Mouse (Mus musculus): ENCODE results near the gene Hoxc11. TPM values are rescaled to one million over a fixed set of nuclear protein-coding genes. Genes with fewer than 3 reads are reported as not detected.

Gene Hoxc11
- polyA plus RNA-seq (2015; fragmentation: Nextera tagmentation; extraction: Ambion mirVana) = 1.5 and 1.7 TPM in 2 replicates

DNA sequence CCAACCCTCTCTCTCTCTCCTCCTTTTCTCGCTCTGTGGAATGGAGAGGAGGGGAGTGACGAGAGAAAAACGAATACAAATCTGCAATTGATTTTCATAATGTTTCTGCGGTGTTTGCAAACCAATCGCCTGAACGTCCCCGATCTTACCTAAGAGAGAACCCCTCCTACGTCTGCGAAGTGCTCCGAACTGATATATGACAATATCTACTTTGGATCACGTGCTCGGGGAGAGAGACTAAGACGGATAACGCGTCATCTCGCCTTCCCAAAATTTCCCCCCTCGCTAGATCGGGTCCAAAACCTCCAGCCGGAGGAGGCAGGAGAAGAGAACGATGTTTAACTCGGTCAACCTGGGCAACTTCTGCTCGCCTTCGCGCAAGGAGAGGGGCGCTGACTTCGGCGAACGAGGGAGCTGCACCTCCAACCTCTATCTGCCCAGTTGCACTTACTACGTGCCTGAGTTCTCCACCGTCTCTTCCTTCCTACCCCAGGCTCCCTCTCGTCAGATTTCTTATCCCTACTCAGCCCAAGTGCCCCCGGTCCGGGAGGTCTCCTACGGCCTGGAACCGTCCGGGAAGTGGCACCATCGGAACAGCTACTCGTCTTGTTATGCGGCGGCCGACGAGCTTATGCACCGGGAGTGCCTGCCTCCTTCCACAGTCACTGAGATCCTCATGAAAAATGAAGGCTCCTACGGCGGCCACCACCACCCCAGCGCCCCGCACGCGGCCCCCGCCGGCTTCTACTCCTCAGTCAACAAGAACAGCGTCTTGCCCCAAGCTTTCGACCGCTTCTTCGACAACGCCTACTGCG, at the start of gene Hoxc11:
TSS of gene Hoxc11 (plus strand) at position 236 of the 815 bp plus-strand sequence.
- H3K4me2 ChIP-seq = peak within 1 kb of the TSS; percentile 43
- H3K27me3 ChIP-seq = peaks cover 81% of the 10 kb centered on the region
- no peak for ATAC-seq (ENCODE audit: insufficient number of reproducible peaks, low FRiP score, low TSS enrichment, low read depth)
- peaks cover 19% of the 10 kb centered on the region for H3K4me1 ChIP-seq
- H3K9ac ChIP-seq = peak within 1 kb of the TSS; percentile 33
- H3K4me3 ChIP-seq = peak within 1 kb of the TSS; percentile 45
- H3K27ac ChIP-seq = peak within 1 kb of the TSS; percentile 57
- WGBS = under 1% methylated on average over 56 of the region's 57 CpGs
- H3K36me3 ChIP-seq = no peaks in the 10 kb centered on the region
- no peaks in the 10 kb centered on the region for H3K9me3 ChIP-seq

DNA sequence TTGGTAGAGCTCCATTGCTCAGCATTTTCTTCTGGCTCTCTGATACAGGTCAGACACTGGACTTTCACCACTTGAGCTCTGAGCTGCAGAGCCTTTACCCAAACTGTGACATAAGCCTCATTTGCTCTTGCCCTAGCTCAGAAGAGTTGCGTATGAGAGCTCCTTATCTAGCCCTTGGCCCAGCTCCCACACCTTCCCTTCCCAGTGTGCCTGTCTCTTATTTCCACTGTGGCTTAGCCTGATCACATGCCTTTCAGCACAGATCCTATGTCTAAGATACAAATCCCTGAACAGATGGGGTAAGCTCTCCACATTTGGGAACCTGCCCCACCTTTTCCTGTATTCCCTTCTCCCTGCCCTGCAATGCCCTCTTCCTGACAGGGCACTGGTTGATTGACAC, 49.3 kb upstream of the Hoxc11 start:
- ATAC-seq (ENCODE audit: insufficient number of reproducible peaks, low FRiP score, low TSS enrichment, low read depth) = no peak
- no peaks in the 10 kb centered on the region for H3K36me3 ChIP-seq
- H3K4me1 ChIP-seq = no peaks in the 10 kb centered on the region; the same call in 1 of the 2 replicates
- H3K4me2 ChIP-seq = no peak overlapping the region
- 73% methylated on average over 1 of the region's 1 CpGs for WGBS
- H3K27me3 ChIP-seq = peaks cover 72% of the 10 kb centered on the region
- H3K4me3 ChIP-seq = no peak overlapping the region
- no peak overlapping the region for H3K9ac ChIP-seq
- no peaks in the 10 kb centered on the region for H3K9me3 ChIP-seq
- no peak overlapping the region for H3K27ac ChIP-seq

DNA sequence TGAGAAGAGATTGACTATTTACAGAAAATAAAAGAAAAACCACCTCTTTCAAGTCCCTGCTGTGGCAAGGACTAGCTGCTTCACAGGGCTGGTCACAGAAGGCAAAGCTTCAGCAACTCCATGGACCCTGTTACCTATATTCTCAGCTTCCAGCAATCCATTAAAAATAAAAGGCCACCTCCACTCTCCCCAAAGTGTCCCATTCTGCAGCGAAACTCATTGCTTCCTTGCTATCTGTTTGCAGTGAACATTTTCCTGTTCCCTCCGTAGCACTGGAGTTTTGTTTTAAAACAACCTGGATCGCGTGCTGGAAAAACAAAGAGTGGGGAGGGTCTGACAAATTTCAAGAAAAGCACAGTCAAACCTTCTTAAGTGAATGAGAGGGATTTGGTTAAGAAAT, 44.7 kb upstream of the Hoxc11 start:
- ATAC-seq (ENCODE audit: insufficient number of reproducible peaks, low FRiP score, low TSS enrichment, low read depth) = no peak
- Histone ChIP-seq H3K4me3 (no peak overlapping the region), H3K27me3 (peaks cover 88% of the 10 kb centered on the region), H3K27ac (no peak overlapping the region), H3K9me3 (no peaks in the 10 kb centered on the region), H3K36me3 (no peaks in the 10 kb centered on the region), H3K4me1 (no peaks in the 10 kb centered on the region; the same call in 1 of the 2 replicates), H3K9ac (no peak overlapping the region), H3K4me2 (no peak overlapping the region)
- WGBS = 1% methylated on average over 4 of the region's 4 CpGs

DNA sequence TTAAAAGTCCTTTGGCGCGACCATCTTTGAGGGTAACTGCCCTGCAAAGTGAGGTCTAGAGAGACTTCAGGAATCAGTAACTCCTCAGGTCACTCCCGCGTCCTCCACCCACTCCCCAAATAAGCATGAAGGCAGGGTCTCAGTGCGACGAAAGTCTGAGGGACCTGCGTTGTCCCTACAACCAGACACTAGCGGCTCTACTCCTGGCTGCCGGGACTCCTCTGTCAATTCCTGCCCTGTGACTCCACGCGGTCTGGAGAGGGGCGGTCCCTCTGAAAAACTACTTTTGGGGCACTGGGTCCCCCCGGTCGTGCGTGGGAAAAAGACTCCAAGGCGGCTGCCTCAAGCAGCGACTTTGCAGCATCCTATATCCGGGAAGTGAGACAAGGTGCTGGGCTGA, 44.2 kb upstream of the Hoxc11 start:
- H3K36me3 ChIP-seq = no peaks in the 10 kb centered on the region
- H3K9ac ChIP-seq = no peak overlapping the region
- H3K4me1 ChIP-seq = no peaks in the 10 kb centered on the region; the same call in 1 of the 2 replicates
- peak overlapping the region; percentile 13; the same call in 1 of the 2 replicates for H3K4me2 ChIP-seq
- H3K27ac ChIP-seq = no peak overlapping the region
- peaks cover 89% of the 10 kb centered on the region for H3K27me3 ChIP-seq
- ATAC-seq (ENCODE audit: insufficient number of reproducible peaks, low FRiP score, low TSS enrichment, low read depth) = no peak
- H3K9me3 ChIP-seq = no peaks in the 10 kb centered on the region
- peak overlapping the region; percentile 4; the same call in 1 of the 2 replicates for H3K4me3 ChIP-seq
- 1% methylated on average over 18 of the region's 18 CpGs for WGBS

DNA sequence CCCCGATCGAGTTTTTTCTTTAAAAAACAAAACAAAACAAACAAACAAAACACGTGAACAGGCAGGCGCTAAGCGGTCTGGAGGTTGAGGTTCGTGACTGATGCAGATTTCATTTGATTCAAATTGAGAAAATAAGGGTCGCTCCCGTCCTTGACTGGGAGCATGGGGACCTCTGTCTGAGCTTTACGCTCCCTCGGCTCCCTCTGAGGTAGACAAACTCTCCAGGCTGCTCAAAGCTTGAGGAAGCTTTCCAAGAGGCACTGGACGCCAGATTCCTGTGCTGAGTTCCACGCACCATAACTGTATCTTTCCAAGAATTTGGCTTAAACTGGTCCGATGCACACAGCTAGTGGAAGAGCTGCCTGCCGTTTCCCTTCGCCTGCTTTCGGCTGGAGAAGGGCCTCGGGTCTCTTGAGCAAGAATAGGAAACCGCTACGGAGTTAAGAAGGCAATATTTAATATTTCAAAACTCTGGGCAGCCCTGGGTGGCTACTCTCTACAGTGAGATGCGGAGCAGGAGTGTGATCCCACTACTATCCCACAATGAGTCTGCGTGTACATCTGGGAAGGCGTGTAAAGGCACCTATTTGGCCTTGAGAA, 43.6 kb upstream of the Hoxc11 start:
- no peaks in the 10 kb centered on the region for H3K36me3 ChIP-seq
- H3K9me3 ChIP-seq = no peaks in the 10 kb centered on the region
- H3K4me2 ChIP-seq = peak overlapping the region; percentile 13; the same call in 1 of the 2 replicates
- 0 out of 2 replicates have a peak overlapping the region, but pooled peaks have one; percentile 4 for H3K4me3 ChIP-seq
- WGBS = 4% methylated on average over 22 of the region's 22 CpGs
- H3K4me1 ChIP-seq = no peaks in the 10 kb centered on the region; the same call in 1 of the 2 replicates
- peaks cover 86% of the 10 kb centered on the region for H3K27me3 ChIP-seq
- ATAC-seq (ENCODE audit: insufficient number of reproducible peaks, low FRiP score, low TSS enrichment, low read depth) = no peak
- H3K27ac ChIP-seq = no peak overlapping the region
- no peak overlapping the region for H3K9ac ChIP-seq

DNA sequence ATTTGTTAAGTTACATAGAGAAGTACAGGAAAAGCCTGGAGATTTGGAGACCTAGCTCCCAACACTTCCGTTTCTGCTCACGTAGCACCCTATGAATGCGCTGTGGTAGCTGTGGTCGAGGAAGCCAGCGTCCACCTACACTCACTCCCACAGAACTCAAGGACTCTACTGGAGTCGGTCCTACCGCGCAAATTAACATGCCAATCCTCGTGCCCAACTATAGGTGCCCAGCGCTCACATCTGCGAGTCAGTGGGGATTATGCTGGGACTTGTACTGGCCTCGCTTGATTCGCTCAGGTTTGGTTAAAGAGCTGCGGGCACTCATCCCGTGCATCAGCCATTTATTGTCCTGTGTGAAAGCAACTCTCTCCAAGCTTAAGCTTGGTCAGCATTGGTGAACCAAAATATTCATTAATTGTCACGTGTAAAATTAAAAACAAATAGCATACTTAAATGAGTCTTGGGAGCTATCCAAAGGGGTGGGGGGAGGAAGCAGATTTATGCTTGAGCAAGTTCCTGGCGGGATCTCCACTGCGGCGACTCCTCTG, 41.1 kb upstream of the Hoxc11 start:
- no peak overlapping the region for H3K9ac ChIP-seq
- H3K4me1 ChIP-seq = no peaks in the 10 kb centered on the region; the same call in 1 of the 2 replicates
- H3K4me3 ChIP-seq = no peak overlapping the region
- no peak overlapping the region for H3K4me2 ChIP-seq
- H3K27ac ChIP-seq = no peak overlapping the region
- no peaks in the 10 kb centered on the region for H3K9me3 ChIP-seq
- WGBS = under 1% methylated on average over 19 of the region's 19 CpGs
- no peaks in the 10 kb centered on the region for H3K36me3 ChIP-seq
- ATAC-seq (ENCODE audit: insufficient number of reproducible peaks, low FRiP score, low TSS enrichment, low read depth) = no peak
- peaks cover 89% of the 10 kb centered on the region for H3K27me3 ChIP-seq

DNA sequence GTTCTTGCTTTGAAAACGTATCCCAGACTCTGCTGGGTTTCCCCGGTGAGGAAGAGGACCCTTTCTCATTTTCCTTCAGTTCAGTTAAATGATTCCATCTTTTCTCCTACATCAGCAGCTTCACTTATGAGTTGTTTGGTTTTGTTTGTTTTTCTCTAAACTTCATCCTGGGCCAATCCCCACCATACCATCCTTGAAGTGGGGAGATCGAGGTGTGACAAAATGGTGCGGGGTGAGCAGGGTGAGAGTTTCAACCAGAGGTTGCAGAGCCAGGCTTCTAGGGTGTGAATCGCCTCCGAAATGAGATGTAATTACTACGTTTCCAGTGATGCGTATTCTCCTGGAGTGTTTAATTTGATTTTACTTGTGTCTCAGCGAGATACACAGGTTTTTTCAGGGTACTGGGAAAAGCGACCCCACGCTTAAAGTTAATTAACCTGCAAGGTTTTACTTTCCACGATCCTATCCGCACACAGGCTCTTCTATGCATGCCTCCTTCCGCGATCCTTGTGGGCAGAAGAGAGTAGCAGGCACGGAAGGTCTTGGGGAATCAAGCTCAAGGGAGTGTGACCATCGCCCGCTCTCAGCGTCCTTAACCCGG, 36.2 kb upstream of the Hoxc11 start:
- H3K36me3 ChIP-seq = no peaks in the 10 kb centered on the region
- H3K4me2 ChIP-seq = no peak overlapping the region
- no peaks in the 10 kb centered on the region for H3K9me3 ChIP-seq
- no peak overlapping the region for H3K4me3 ChIP-seq
- H3K27me3 ChIP-seq = peaks cover 92% of the 10 kb centered on the region
- H3K9ac ChIP-seq = no peak overlapping the region
- H3K27ac ChIP-seq = no peak overlapping the region
- peaks cover 16% of the 10 kb centered on the region for H3K4me1 ChIP-seq
- ATAC-seq (ENCODE audit: insufficient number of reproducible peaks, low FRiP score, low TSS enrichment, low read depth) = no peak
- 8% methylated on average over 20 of the region's 20 CpGs for WGBS

DNA sequence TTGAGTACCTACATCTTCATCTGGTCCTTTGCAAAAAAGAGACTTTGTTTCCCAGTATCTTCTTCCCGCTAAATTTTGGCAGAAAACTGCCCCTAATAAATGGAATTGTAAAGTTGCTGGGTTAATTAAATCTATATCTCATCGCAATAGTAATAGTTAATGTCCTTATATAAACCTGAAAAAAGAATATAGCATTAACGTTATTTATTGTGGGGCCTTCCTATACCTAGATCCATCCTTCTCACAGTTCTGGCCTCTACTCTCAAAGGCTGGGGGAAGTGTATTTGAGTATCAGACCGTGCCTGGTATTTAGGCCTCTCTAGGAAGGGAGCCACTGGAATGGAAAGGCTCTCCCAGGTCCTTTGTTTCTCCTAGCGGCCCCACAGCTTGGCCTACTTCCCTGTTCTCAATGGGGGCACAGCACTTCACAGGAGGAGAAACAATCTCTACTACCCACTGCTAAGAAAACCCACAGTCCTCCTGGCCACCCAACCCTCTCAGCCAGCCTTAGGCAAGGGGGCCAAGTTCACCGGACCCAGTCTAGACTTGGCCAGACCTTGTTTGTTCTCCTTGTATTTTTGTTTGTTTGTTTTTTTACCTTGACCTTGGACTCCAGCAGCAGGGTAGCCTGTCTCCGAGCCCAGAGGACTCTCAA, 35.5 kb upstream of the Hoxc11 start:
- H3K27me3 ChIP-seq = peaks cover 93% of the 10 kb centered on the region
- no peak for ATAC-seq (ENCODE audit: insufficient number of reproducible peaks, low FRiP score, low TSS enrichment, low read depth)
- no peak overlapping the region for H3K9ac ChIP-seq
- 9% methylated on average over 7 of the region's 7 CpGs for WGBS
- peaks cover 16% of the 10 kb centered on the region for H3K4me1 ChIP-seq
- no peak overlapping the region for H3K4me3 ChIP-seq
- no peaks in the 10 kb centered on the region for H3K36me3 ChIP-seq
- no peaks in the 10 kb centered on the region for H3K9me3 ChIP-seq
- H3K27ac ChIP-seq = no peak overlapping the region
- no peak overlapping the region for H3K4me2 ChIP-seq

DNA sequence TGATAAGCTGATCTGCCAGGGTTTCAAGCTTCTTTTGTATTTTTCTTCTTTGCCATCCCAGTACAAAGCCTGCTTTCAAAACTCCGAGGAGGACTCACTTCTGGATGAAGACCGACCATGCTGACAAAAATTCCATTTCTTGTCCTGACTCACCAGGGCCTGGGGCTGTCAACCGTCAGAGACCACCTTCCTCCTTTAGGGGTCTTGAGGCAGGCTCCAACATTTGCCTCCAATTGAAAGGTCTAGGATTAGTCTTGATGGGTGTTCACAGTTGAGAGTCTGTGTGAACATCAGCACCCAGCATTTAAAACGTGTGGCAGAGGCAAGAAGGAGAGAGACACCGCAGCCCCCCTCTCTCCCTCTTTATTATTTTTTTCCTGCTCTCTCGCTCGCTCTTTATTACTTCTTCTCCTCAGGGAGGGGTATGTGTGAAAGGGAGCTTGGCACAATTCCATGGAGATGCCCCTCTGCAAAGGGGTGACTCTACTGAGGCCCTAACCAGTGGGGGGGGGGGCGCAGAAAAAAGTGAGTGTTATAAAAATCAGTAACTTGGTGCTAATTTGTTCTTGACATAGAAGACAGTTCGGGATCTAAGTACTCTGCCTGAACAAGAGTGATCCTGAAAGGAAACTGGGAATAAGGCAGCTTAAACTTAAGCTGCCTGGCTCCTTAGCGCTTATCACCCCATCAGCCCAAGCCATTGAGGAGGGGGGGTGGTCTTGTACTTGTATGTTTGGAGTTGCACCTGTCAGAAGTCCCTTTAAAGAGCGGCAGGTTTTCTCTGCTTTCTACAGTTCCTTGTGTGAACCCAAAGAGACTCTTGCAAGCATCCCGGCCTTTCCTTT, 34.7 kb upstream of the Hoxc11 start:
- Histone ChIP-seq H3K4me1 (peaks cover 16% of the 10 kb centered on the region), H3K9me3 (no peaks in the 10 kb centered on the region), H3K4me3 (no peak overlapping the region), H3K4me2 (no peak overlapping the region; the same call in 1 of the 2 replicates), H3K36me3 (no peaks in the 10 kb centered on the region), H3K27me3 (peaks cover 95% of the 10 kb centered on the region), H3K27ac (no peak overlapping the region), H3K9ac (no peak overlapping the region)
- ATAC-seq (ENCODE audit: insufficient number of reproducible peaks, low FRiP score, low TSS enrichment, low read depth) = no peak
- WGBS = 4% methylated on average over 12 of the region's 12 CpGs

DNA sequence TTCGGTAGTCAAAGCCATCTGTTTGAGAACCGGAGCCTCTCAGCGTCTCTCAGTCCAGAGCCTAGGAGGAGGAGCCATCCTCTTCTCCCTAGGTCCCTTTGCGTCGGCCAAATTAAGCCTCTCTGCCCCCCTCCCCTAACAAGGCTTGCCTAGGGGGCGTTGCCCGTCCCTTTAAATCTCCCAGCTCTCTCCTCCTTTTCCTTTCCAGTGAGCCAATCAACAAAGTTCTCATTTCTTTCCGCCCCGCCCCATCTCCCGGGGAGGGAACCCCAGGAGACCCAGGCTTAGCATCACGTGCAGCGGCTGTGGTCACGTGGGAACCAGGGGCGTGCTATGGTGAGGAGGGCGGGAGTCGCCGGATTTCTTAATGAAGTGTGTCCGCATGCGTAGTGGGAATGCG, 33.6 kb upstream of the Hoxc11 start:
- peak overlapping the region; percentile 47 for H3K4me2 ChIP-seq
- ATAC-seq (ENCODE audit: insufficient number of reproducible peaks, low FRiP score, low TSS enrichment, low read depth) = peak; percentile 79
- under 1% methylated on average over 20 of the region's 20 CpGs for WGBS
- no peaks in the 10 kb centered on the region for H3K9me3 ChIP-seq
- peaks cover 16% of the 10 kb centered on the region for H3K4me1 ChIP-seq
- H3K9ac ChIP-seq = no peak overlapping the region
- H3K27me3 ChIP-seq = peaks cover 93% of the 10 kb centered on the region
- H3K36me3 ChIP-seq = no peaks in the 10 kb centered on the region
- peak overlapping the region; percentile 39 for H3K4me3 ChIP-seq
- H3K27ac ChIP-seq = no peak overlapping the region
